Mouse (Mus musculus): Measurements from ENCODE around the gene Ptpa.

DNA sequence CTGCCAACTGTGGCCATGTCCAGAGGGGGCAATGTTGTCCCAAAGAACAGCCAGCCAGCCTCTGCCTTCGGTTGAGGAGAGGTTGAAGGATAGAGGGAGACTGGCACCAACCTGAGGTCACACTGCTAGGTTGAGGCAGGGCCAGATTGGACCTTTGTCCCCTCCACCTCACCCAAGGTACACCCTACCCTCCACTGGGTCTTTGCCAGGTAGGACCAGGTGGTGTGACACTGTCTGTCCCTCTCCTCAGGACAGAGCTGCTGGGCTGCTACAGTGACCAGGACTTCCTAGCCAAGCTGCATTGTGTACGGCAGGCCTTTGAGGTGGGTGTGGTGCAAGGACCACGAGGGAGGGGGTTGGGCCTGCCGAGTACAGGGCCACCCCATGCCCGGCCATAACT, 38.1 kb upstream of the Ptpa start:
- TF ChIP-seq POLR2A (IDR thresholded peaks at IDR 0.05; ENCODE audit: borderline replicate concordance, extremely low read depth, insufficient read depth, insufficient read length, poor library complexity, severe bottlenecking) (no peak), CTCF (IDR thresholded peaks at IDR 0.05; ENCODE audit: borderline replicate concordance, extremely low read depth, insufficient read depth, insufficient read length) (no peak)
